Mouse (Mus musculus) hindbrain, embryonic 11.5 days (tissue): ENCODE measurements around the gene Duxbl1. TPM values are rescaled to one million over a fixed set of nuclear protein-coding genes. Genes with fewer than 3 reads are reported as not detected.
"Not testable (repeated sequence)": the region's sequence is repeated elsewhere in the genome, so short reads cannot be mapped to it uniquely, and the experiment has no call there.

Experiments used
- ATAC-seq: fragments of 200-750 bp; cut with Nextera tagmentation; 2 replicates; pipeline ENCODE4 v1.8.0; 2017; ENCODE audit warnings: mild to moderate bottlenecking, moderate TSS enrichment, moderate library complexity; ENCODE audit not compliant: low FRiP score
- DNase-seq: peaks from one replicate; pipeline ENCODE4 v3.0.0-alpha.2; 2015; ENCODE audit warnings: low spot score
- H3K27ac ChIP-seq: fragments of 300-500 bp; sonication (generic); 2 replicates; pipeline ENCODE4 v1.5.1; 2014; ENCODE audit warnings: mild to moderate bottlenecking, low read depth, low read length
- H3K27me3 ChIP-seq: fragments of 300-500 bp; sonication (generic); 2 replicates; pipeline ENCODE4 v1.6.1; 2014; ENCODE audit warnings: mild to moderate bottlenecking, low read length, moderate library complexity, mixed read lengths; ENCODE audit not compliant: control insufficient read depth, insufficient read depth
- H3K36me3 ChIP-seq: fragments of 300-500 bp; sonication (generic); 2 replicates; pipeline ENCODE4 v1.6.1; 2014; ENCODE audit warnings: mild to moderate bottlenecking, low read length, moderate library complexity, mixed read lengths; ENCODE audit not compliant: control insufficient read depth, insufficient read depth
- H3K4me1 ChIP-seq: fragments of 300-500 bp; sonication (generic); replicated peaks from 2 replicates; pipeline ENCODE4 v1.6.1; 2014; ENCODE audit warnings: low read length, mixed read lengths; ENCODE audit not compliant: control insufficient read depth, insufficient read depth
- H3K4me2 ChIP-seq: fragments of 300-500 bp; sonication (generic); replicated peaks from 2 replicates; pipeline ENCODE4 v1.6.1; 2014; ENCODE audit warnings: mild to moderate bottlenecking, low read depth, low read length
- H3K4me3 ChIP-seq: fragments of 300-500 bp; sonication (generic); 2 replicates; pipeline ENCODE4 v1.5.1; 2014; ENCODE audit warnings: low read depth, low read length
- H3K9ac ChIP-seq: fragments of 300-500 bp; sonication (generic); 2 replicates; pipeline ENCODE4 v1.6.1; 2014; ENCODE audit warnings: low read depth, low read length
- H3K9me3 ChIP-seq: fragments of 300-500 bp; sonication (generic); 2 replicates; pipeline ENCODE4 v1.6.1; 2016; ENCODE audit warnings: low read length; ENCODE audit not compliant: control insufficient read depth
- WGBS: fragments of 180-500 bp; shearing (Covaris S2); extraction: QIAGEN DNeasy Blood & Tissue Kit; methylation state at CpG from one replicate; pipeline ENCODE4 v1.1.7; 2014; 5-methylcytosine and 5-hydroxymethylcytosine counted together
- polyA plus RNA-seq: library from polyadenylated mRNA; unstranded; fragments of >200 nt; fragmentation: Nextera tagmentation; extraction: Ambion mirVana; gene quantifications from 2 replicates; pipeline ENCODE4 v1.2.1, GENCODE M21; 2014

The Duxbl1 gene
- polyA plus RNA-seq: 6.3 and 6.9 TPM in 2 replicates

GRCm38 (mm10) chr14:25978371-25979241, at the start of gene Duxbl1:
Gene Duxbl1 (plus strand): TSS chr14:25978577.
- not testable (repeated sequence) for H3K9ac ChIP-seq, H3K27me3 ChIP-seq, DNase-seq, H3K4me2 ChIP-seq, H3K4me1 ChIP-seq, H3K9me3 ChIP-seq, H3K36me3 ChIP-seq, H3K4me3 ChIP-seq
- H3K27ac ChIP-seq: peak within 1 kb of the TSS; percentile 84
- ATAC-seq: peak; percentile 92
- no CpG with 5 or more reads among the region's 25 CpGs for WGBS

GRCm38 (mm10) chr14:25936867-25937630, 41.3 kb upstream of the Duxbl1 start:
- H3K4me2 ChIP-seq, H3K36me3 ChIP-seq, H3K27me3 ChIP-seq, H3K4me1 ChIP-seq, H3K9me3 ChIP-seq, H3K4me3 ChIP-seq, H3K9ac ChIP-seq, DNase-seq, ATAC-seq, H3K27ac ChIP-seq: not testable (repeated sequence)
- WGBS: no CpG with 5 or more reads among the region's 5 CpGs

GRCm38 (mm10) chr14:25938004-25938403, 40.4 kb upstream of the Duxbl1 start, which contains the start of gene Cphx1:
Gene Cphx1 (plus strand): TSS chr14:25938304.
- not testable (repeated sequence) for H3K9ac ChIP-seq, DNase-seq, H3K4me3 ChIP-seq, H3K27me3 ChIP-seq, ATAC-seq, H3K4me1 ChIP-seq, H3K4me2 ChIP-seq, H3K36me3 ChIP-seq, H3K9me3 ChIP-seq, H3K27ac ChIP-seq
- WGBS: no CpG with 5 or more reads among the region's 8 CpGs

- DNase-seq, H3K9me3 ChIP-seq, H3K4me3 ChIP-seq, H3K36me3 ChIP-seq, ATAC-seq, H3K4me1 ChIP-seq, H3K27me3 ChIP-seq, H3K27ac ChIP-seq, H3K4me2 ChIP-seq, H3K9ac ChIP-seq: not testable (repeated sequence)
- WGBS: no CpG with 5 or more reads among the region's 3 CpGs
Measured at GRCm38 (mm10) chr14:25957861-25958260, 20.5 kb upstream of the Duxbl1 start.

- H3K4me2 ChIP-seq, H3K4me3 ChIP-seq, H3K27me3 ChIP-seq, H3K36me3 ChIP-seq, H3K9ac ChIP-seq, DNase-seq, H3K9me3 ChIP-seq, H3K4me1 ChIP-seq: not testable (repeated sequence)
- peak; percentile 69 for ATAC-seq
- H3K27ac ChIP-seq: peak overlapping the region; percentile 84
- WGBS: 2% methylated on average over 6 of the region's 13 CpGs
Measured at GRCm38 (mm10) chr14:25979242-25979941, 1.0 kb downstream of the Duxbl1 start.

GRCm38 (mm10) chr14:25981880-25982279, 3.5 kb downstream of the Duxbl1 start:
- not testable (repeated sequence) for DNase-seq, H3K4me2 ChIP-seq, ATAC-seq, H3K36me3 ChIP-seq, H3K4me1 ChIP-seq, H3K27me3 ChIP-seq, H3K9me3 ChIP-seq, H3K4me3 ChIP-seq, H3K27ac ChIP-seq, H3K9ac ChIP-seq
- WGBS: 91% methylated on average over 4 of the region's 9 CpGs

- H3K4me3 ChIP-seq, ATAC-seq, H3K9ac ChIP-seq, H3K27me3 ChIP-seq, H3K27ac ChIP-seq, DNase-seq, H3K36me3 ChIP-seq, H3K4me2 ChIP-seq, H3K9me3 ChIP-seq, H3K4me1 ChIP-seq: not testable (repeated sequence)
- no CpG with 5 or more reads among the region's 2 CpGs for WGBS
Measured at GRCm38 (mm10) chr14:26007462-26007861, 29.1 kb downstream of the Duxbl1 start.

- not testable (repeated sequence) for H3K36me3 ChIP-seq, ATAC-seq, H3K27ac ChIP-seq, DNase-seq, H3K9me3 ChIP-seq, H3K4me2 ChIP-seq, H3K9ac ChIP-seq, H3K4me3 ChIP-seq, H3K27me3 ChIP-seq, H3K4me1 ChIP-seq
- WGBS: no CpG with 5 or more reads among the region's 7 CpGs
Measured at GRCm38 (mm10) chr14:26016414-26016813, 38.0 kb downstream of the Duxbl1 start.
